Mouse (Mus musculus) spleen, adult 2 months (tissue): Measurements from ENCODE around the gene Klhl26. TPM values are rescaled to one million over a fixed set of nuclear protein-coding genes. Genes with fewer than 3 reads are reported as not detected.

Source experiments
- DNase-seq, 2 experiments: peaks; one replicate each; pipeline versions ENCODE4 v3.0.0 to v3.0.0-alpha.2; 2012 to 2021; ENCODE audit warnings: low spot score in 2 of 2, low read depth in 1 of 2
- H3K27ac ChIP-seq: fragments of 200-500 bp; 2 replicates; pipeline ENCODE4 v1.5.1; 2012; ENCODE audit warnings: low read length, inconsistent platforms; ENCODE audit not compliant: insufficient read depth
- H3K27me3 ChIP-seq: fragments of 200-500 bp; 2 replicates; pipeline ENCODE4 v1.6.1; 2012; ENCODE audit warnings: mild to moderate bottlenecking, moderate library complexity, low read length, inconsistent platforms; ENCODE audit not compliant: control insufficient read depth, insufficient read depth
- H3K36me3 ChIP-seq: fragments of 200-500 bp; 2 replicates; pipeline ENCODE4 v1.6.1; 2012; ENCODE audit warnings: mild to moderate bottlenecking, low read length, inconsistent platforms; ENCODE audit not compliant: control insufficient read depth, insufficient read depth
- H3K4me1 ChIP-seq: fragments of 200-500 bp; 2 replicates; pipeline ENCODE4 v1.6.1; 2011; ENCODE audit warnings: inconsistent platforms; ENCODE audit not compliant: control insufficient read depth, insufficient read depth, insufficient read length
- H3K4me3 ChIP-seq: fragments of 200-500 bp; 2 replicates; pipeline ENCODE4 v1.5.1; 2011; ENCODE audit warnings: mild to moderate bottlenecking, inconsistent platforms; ENCODE audit not compliant: insufficient read depth, insufficient read length; ENCODE audit errors: extremely low read depth
- CTCF ChIP-seq: fragments of 200-500 bp; IDR thresholded peaks from 2 replicates; pipeline ENCODE4 v1.5.1; 2011; ENCODE audit warnings: mild to moderate bottlenecking, inconsistent platforms; ENCODE audit not compliant: insufficient read depth, insufficient read length, insufficient replicate concordance; ENCODE audit errors: extremely low read depth
- POLR2A ChIP-seq: fragments of 200-500 bp; IDR thresholded peaks from 2 replicates; pipeline ENCODE4 v1.6.1; 2011; ENCODE audit warnings: low read depth, low read length, inconsistent platforms
- WGBS: fragments of 180-500 bp; shearing (Covaris S2); methylation state at CpG from one replicate; pipeline ENCODE4 v1.1.7; 2018; 5-methylcytosine and 5-hydroxymethylcytosine counted together
- polyA plus RNA-seq: library from polyadenylated mRNA; depleted of rRNA; stranded (reverse); fragments of >200 nt; gene quantifications from 2 replicates; pipeline ENCODE4 v1.2.3, GENCODE M21; 2012

Klhl26 gene
- polyA plus RNA-seq, 1 experiment = 21.8 TPM

GRCm38 (mm10) chr8:70492664-70493640 lies 16.2 kb upstream of the Klhl26 start, which contains the start of gene Crlf1:
TSS of gene Crlf1 (plus strand) at chr8:70493158.
- DNase-seq = no peak
- no peak within 1 kb of the TSS for H3K27ac ChIP-seq
- H3K36me3 ChIP-seq = no peaks in the 10 kb centered on the region
- peaks cover 23% of the 10 kb centered on the region for H3K4me1 ChIP-seq
- peaks cover 53% of the 10 kb centered on the region for H3K27me3 ChIP-seq
- TF ChIP-seq POLR2A (no peak), CTCF (no peak)
- WGBS = 2% methylated on average over 82 of the region's 93 CpGs
- peak within 1 kb of the TSS; percentile 6; the same call in 1 of the 2 replicates for H3K4me3 ChIP-seq

- no peak for TF ChIP-seq CTCF
- no peak for TF ChIP-seq POLR2A
- WGBS = 6% methylated on average over 20 of the region's 20 CpGs
- Histone ChIP-seq H3K27ac (no peak overlapping the region), H3K4me3 (no peak overlapping the region), H3K36me3 (no peaks in the 10 kb centered on the region), H3K27me3 (peaks cover 57% of the 10 kb centered on the region), H3K4me1 (peaks cover 23% of the 10 kb centered on the region)
- DNase-seq = no peak
These were observed 14.2 kb upstream of the Klhl26 start for GRCm38 (mm10) chr8:70490880-70491495.

- Histone ChIP-seq H3K27ac (no peak overlapping the region), H3K4me1 (peaks cover 23% of the 10 kb centered on the region), H3K36me3 (no peaks in the 10 kb centered on the region), H3K4me3 (no peak overlapping the region), H3K27me3 (peaks cover 54% of the 10 kb centered on the region)
- TF ChIP-seq CTCF = no peak
- TF ChIP-seq POLR2A = no peak
- no peak for DNase-seq
- 34% methylated on average over 10 of the region's 10 CpGs for WGBS
These were observed 13.5 kb upstream of the Klhl26 start for GRCm38 (mm10) chr8:70490061-70490879.

GRCm38 (mm10) chr8:70489576-70489975 lies 12.8 kb upstream of the Klhl26 start:
- WGBS = 2% methylated on average over 12 of the region's 41 CpGs
- no peak for DNase-seq
- TF ChIP-seq POLR2A (no peak), CTCF (no peak)
- H3K27me3 ChIP-seq = peaks cover 50% of the 10 kb centered on the region
- no peaks in the 10 kb centered on the region for H3K36me3 ChIP-seq
- H3K27ac ChIP-seq = no peak overlapping the region
- peak overlapping the region; percentile 0; the same call in 1 of the 2 replicates for H3K4me3 ChIP-seq
- peaks cover 23% of the 10 kb centered on the region for H3K4me1 ChIP-seq

GRCm38 (mm10) chr8:70488931-70489470 lies 12.2 kb upstream of the Klhl26 start:
- peaks cover 46% of the 10 kb centered on the region for H3K27me3 ChIP-seq
- no peak overlapping the region for H3K27ac ChIP-seq
- WGBS = 2% methylated on average over 14 of the region's 14 CpGs

More at GRCm38 (mm10) chr8:70488931-70489470, 12.2 kb upstream of the Klhl26 start:
- Histone ChIP-seq H3K4me1 (peaks cover 18% of the 10 kb centered on the region), H3K4me3 (peak overlapping the region; percentile 0; the same call in 1 of the 2 replicates), H3K36me3 (no peaks in the 10 kb centered on the region)
- no peak for TF ChIP-seq CTCF
- no peak for TF ChIP-seq POLR2A
- DNase-seq = no peak
